Mouse (Mus musculus): ENCODE results near the gene Fbxo31. TPM values are rescaled to one million over a fixed set of nuclear protein-coding genes. Genes with fewer than 3 reads are reported as not detected.

Fbxo31 gene
- total RNA-seq (2023): 20.4 TPM

GRCm38 (mm10) chr8:121578676-121579451 is at the start of gene Fbxo31:
Gene Fbxo31 (minus strand): TSS chr8:121578806.

GRCm38 (mm10) chr8:121590203-121591177 is 11.9 kb upstream of the Fbxo31 start, which contains the start of gene Map1lc3b:
Gene Map1lc3b (plus strand): TSS chr8:121590361.

GRCm38 (mm10) chr8:121544276-121544785 is 34.3 kb downstream of the Fbxo31 start, which contains the start of gene 1700018B08Rik:
Gene 1700018B08Rik (minus strand): TSS chr8:121544320.

Other genes starting within 250 kb of the Fbxo31 start
- not detected for gene 1700018B08Rik, start 34.5 kb downstream of the Fbxo31 start, total RNA-seq (2023)
- gene Map1lc3b, start 11.6 kb upstream of the Fbxo31 start, total RNA-seq (2023): 192 TPM
- gene Zcchc14, start 74.1 kb upstream of the Fbxo31 start, total RNA-seq (2023): not detected
- not detected for gene Jph3, start 150.8 kb upstream of the Fbxo31 start, total RNA-seq (2023)

All from CD8-positive naive resting alpha-beta T cell, adult 57 days (primary cell).